Mouse (Mus musculus): ENCODE data around the gene Robo1. TPM values are rescaled to one million over a fixed set of nuclear protein-coding genes. Genes with fewer than 3 reads are reported as not detected.

Gene Robo1
- polyA plus RNA-seq, 1 experiment from 2014 or later = 6.3 TPM

DNA sequence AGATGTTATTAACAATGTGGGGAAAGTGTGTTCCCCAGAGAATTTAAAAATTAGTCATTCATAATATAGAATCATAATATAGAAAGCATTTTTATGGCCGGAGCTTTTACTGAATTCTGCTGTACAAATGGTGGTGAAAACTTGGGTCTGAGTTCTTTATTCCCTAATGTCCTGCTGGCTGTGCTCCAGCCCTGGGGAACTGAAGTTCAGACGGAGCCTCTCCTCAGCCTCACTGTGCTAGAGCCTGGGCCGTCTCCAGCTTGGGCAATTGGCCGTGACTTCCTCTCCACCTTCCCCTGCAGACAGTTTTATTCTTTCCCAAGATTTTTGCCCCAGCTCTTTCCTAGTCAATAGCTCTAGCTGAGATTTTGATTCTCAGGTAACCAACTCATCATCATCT is 429.0 kb downstream of the Robo1 start:
- Histone ChIP-seq H3K27ac (replicated peaks) (no peak overlapping the region), H3K9me3 (ENCODE audit: control insufficient read depth, low read length) (no peaks in the 10 kb centered on the region), H3K9ac (ENCODE audit: low read length) (no peak overlapping the region), H3K27me3 (ENCODE audit: control insufficient read depth, insufficient read depth, low read length) (no peaks in the 10 kb centered on the region), H3K36me3 (ENCODE audit: control insufficient read depth, insufficient read depth, low read length) (0 out of 2 replicates have a peak, but pooled peaks cover under 1% of the 10 kb centered on the region), H3K4me3 (ENCODE audit: low read depth, low read length) (no peak overlapping the region), H3K4me2 (replicated peaks; ENCODE audit: low read depth) (no peak overlapping the region), H3K4me1 (replicated peaks; ENCODE audit: control insufficient read depth, insufficient read depth) (peaks cover 2% of the 10 kb centered on the region; the same call in 1 of the 2 replicates)
- DNase-seq (ENCODE audit: low spot score) = no peak
- TF ChIP-seq CTCF (IDR thresholded peaks at IDR 0.05; ENCODE audit: low read depth) (no peak), EP300 (optimal IDR thresholded peaks at IDR 0.05) (no peak)
- 24% methylated on average over 4 of the region's 4 CpGs for WGBS
- ATAC-seq (ENCODE audit: low FRiP score, low TSS enrichment) = no peak

- H3K4me3 ChIP-seq (ENCODE audit: low read depth, low read length) = no peak overlapping the region
- no peak for TF ChIP-seq EP300 (optimal IDR thresholded peaks at IDR 0.05)
- no peak for TF ChIP-seq CTCF (IDR thresholded peaks at IDR 0.05; ENCODE audit: low read depth)
- H3K4me1 ChIP-seq (replicated peaks; ENCODE audit: control insufficient read depth, insufficient read depth) = peaks cover 2% of the 10 kb centered on the region; the same call in 1 of the 2 replicates
- H3K9me3 ChIP-seq (ENCODE audit: control insufficient read depth, low read length) = 0 out of 2 replicates have a peak, but pooled peaks cover 3% of the 10 kb centered on the region
- ATAC-seq (ENCODE audit: low FRiP score, low TSS enrichment) = no peak
- H3K9ac ChIP-seq (ENCODE audit: low read length) = no peak overlapping the region
- no peak for DNase-seq (ENCODE audit: low spot score)
- H3K27ac ChIP-seq (replicated peaks) = no peak overlapping the region
- H3K27me3 ChIP-seq (ENCODE audit: control insufficient read depth, insufficient read depth, low read length) = no peaks in the 10 kb centered on the region
- H3K4me2 ChIP-seq (replicated peaks; ENCODE audit: low read depth) = no peak overlapping the region
- 89% methylated on average over 7 of the region's 7 CpGs for WGBS
- 0 out of 2 replicates have a peak, but pooled peaks cover 3% of the 10 kb centered on the region for H3K36me3 ChIP-seq (ENCODE audit: control insufficient read depth, insufficient read depth, low read length)
Measured at GRCm38 (mm10) chr16:72740218-72740617, 432.1 kb downstream of the Robo1 start.

GRCm38 (mm10) chr16:72747696-72748095 is 439.6 kb downstream of the Robo1 start:
- no peak overlapping the region for H3K4me3 ChIP-seq (ENCODE audit: low read depth, low read length)
- WGBS = 82% methylated on average over 5 of the region's 5 CpGs
- H3K4me1 ChIP-seq (replicated peaks; ENCODE audit: control insufficient read depth, insufficient read depth) = no peaks in the 10 kb centered on the region
- 0 out of 2 replicates have a peak, but pooled peaks cover 3% of the 10 kb centered on the region for H3K9me3 ChIP-seq (ENCODE audit: control insufficient read depth, low read length)
- ATAC-seq (ENCODE audit: low FRiP score, low TSS enrichment) = no peak
- no peak overlapping the region for H3K4me2 ChIP-seq (replicated peaks; ENCODE audit: low read depth)
- no peak overlapping the region for H3K9ac ChIP-seq (ENCODE audit: low read length)
- DNase-seq (ENCODE audit: low spot score) = no peak
- H3K36me3 ChIP-seq (ENCODE audit: control insufficient read depth, insufficient read depth, low read length) = no peaks in the 10 kb centered on the region
- H3K27me3 ChIP-seq (ENCODE audit: control insufficient read depth, insufficient read depth, low read length) = no peaks in the 10 kb centered on the region
- no peak overlapping the region for H3K27ac ChIP-seq (replicated peaks)
- TF ChIP-seq CTCF (IDR thresholded peaks at IDR 0.05; ENCODE audit: low read depth) (no peak), EP300 (optimal IDR thresholded peaks at IDR 0.05) (no peak)

DNA sequence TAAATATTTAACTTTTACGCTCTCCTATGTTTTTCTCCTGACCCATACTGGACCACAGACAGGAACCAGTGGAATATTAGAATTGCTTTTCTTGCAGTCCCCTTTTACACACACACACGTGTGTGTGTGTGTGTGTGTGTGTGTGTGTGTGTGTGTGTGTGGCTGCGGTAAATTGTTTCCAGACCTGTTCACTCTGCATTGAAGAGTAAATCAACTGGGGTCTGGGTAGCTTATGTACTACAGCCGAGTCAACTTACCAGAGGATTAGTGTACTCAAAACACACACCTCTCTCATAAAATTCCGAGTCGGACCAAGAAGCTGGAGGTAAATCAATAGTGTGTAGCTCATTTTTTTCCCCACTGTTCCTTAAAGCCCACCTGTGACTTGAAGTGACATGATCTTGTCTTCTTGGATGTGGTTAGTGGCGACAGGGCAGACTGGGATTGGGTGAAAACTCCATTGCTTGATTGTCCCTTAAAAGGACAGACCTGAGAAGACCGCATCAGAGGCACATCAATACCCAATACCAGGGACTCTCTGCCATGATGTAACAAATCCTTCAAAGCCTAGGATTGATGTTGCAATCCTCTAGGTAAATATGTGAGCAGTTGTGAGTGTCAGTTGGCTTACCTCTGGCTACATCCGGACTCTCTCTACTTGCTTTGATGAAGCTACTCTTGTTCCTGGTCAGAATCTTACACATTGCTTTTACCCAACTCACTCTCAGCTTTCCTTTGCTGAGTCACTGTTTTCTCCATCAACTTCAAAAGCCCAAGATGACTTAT is 457.2 kb downstream of the Robo1 start:
- Histone ChIP-seq H3K36me3 (ENCODE audit: control insufficient read depth, insufficient read depth, low read length) (no peaks in the 10 kb centered on the region), H3K27ac (replicated peaks) (no peak overlapping the region), H3K4me2 (replicated peaks; ENCODE audit: low read depth) (no peak overlapping the region), H3K4me1 (replicated peaks; ENCODE audit: control insufficient read depth, insufficient read depth) (no peaks in the 10 kb centered on the region), H3K9me3 (ENCODE audit: control insufficient read depth, low read length) (no peaks in the 10 kb centered on the region), H3K27me3 (ENCODE audit: control insufficient read depth, insufficient read depth, low read length) (no peaks in the 10 kb centered on the region), H3K9ac (ENCODE audit: low read length) (no peak overlapping the region), H3K4me3 (ENCODE audit: low read depth, low read length) (no peak overlapping the region)
- TF ChIP-seq CTCF (IDR thresholded peaks at IDR 0.05; ENCODE audit: low read depth) (no peak), EP300 (optimal IDR thresholded peaks at IDR 0.05) (no peak)
- ATAC-seq (ENCODE audit: low FRiP score, low TSS enrichment) = no peak
- DNase-seq (ENCODE audit: low spot score) = no peak
- WGBS = 75% methylated on average over 9 of the region's 9 CpGs

GRCm38 (mm10) chr16:72769214-72769834 is 461.2 kb downstream of the Robo1 start:
- Histone ChIP-seq H3K4me1 (replicated peaks; ENCODE audit: control insufficient read depth, insufficient read depth) (no peaks in the 10 kb centered on the region), H3K4me2 (replicated peaks; ENCODE audit: low read depth) (no peak overlapping the region), H3K4me3 (ENCODE audit: low read depth, low read length) (no peak overlapping the region), H3K9ac (ENCODE audit: low read length) (no peak overlapping the region), H3K36me3 (ENCODE audit: control insufficient read depth, insufficient read depth, low read length) (no peaks in the 10 kb centered on the region), H3K27ac (replicated peaks) (no peak overlapping the region), H3K27me3 (ENCODE audit: control insufficient read depth, insufficient read depth, low read length) (no peaks in the 10 kb centered on the region), H3K9me3 (ENCODE audit: control insufficient read depth, low read length) (no peaks in the 10 kb centered on the region)
- no peak for TF ChIP-seq CTCF (IDR thresholded peaks at IDR 0.05; ENCODE audit: low read depth)
- no peak for TF ChIP-seq EP300 (optimal IDR thresholded peaks at IDR 0.05)
- ATAC-seq (ENCODE audit: low FRiP score, low TSS enrichment) (no peak), DNase-seq (ENCODE audit: low spot score) (no peak)
- WGBS = 88% methylated on average over 8 of the region's 8 CpGs

- no peak overlapping the region for H3K4me2 ChIP-seq (replicated peaks; ENCODE audit: low read depth)
- H3K9me3 ChIP-seq (ENCODE audit: control insufficient read depth, low read length) = no peaks in the 10 kb centered on the region
- H3K36me3 ChIP-seq (ENCODE audit: control insufficient read depth, insufficient read depth, low read length) = no peaks in the 10 kb centered on the region
- TF ChIP-seq CTCF (IDR thresholded peaks at IDR 0.05; ENCODE audit: low read depth) (no peak), EP300 (optimal IDR thresholded peaks at IDR 0.05) (no peak)
- H3K4me3 ChIP-seq (ENCODE audit: low read depth, low read length) = no peak overlapping the region
- WGBS = 38% methylated on average over 5 of the region's 5 CpGs
- ATAC-seq (ENCODE audit: low FRiP score, low TSS enrichment) (no peak), DNase-seq (ENCODE audit: low spot score) (no peak)
- no peak overlapping the region for H3K9ac ChIP-seq (ENCODE audit: low read length)
- no peaks in the 10 kb centered on the region for H3K27me3 ChIP-seq (ENCODE audit: control insufficient read depth, insufficient read depth, low read length)
- H3K27ac ChIP-seq (replicated peaks) = no peak overlapping the region
- H3K4me1 ChIP-seq (replicated peaks; ENCODE audit: control insufficient read depth, insufficient read depth) = no peaks in the 10 kb centered on the region
Measured at GRCm38 (mm10) chr16:72772348-72772747, 464.2 kb downstream of the Robo1 start.
